23 mouse cellular contexts compared by ENCODE assay signal in the genomic region with DNA sequence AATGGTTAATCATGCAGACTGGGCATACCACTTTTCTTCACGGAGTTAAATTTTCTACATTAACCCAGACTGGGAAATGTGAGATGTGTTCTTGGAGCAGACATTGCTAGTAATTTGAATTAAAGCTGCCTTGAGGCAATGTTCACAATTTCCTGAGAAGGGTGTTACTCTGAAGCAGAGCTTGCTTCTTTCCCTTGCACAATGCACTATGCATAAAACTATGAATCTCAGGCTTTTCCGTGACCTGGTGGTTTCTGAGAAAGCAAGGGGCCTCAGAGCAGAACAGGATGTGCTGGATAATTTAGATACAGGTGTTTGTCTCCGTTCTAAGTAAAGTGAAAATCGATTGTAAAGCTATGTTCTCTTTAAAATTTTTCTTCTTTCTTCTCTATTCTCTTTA.
"Had no signal": no experiment of that assay in that cellular context is flagged by ENCODE, and none has a peak within 500 bp of the region (broad histone marks: within the 10 kb centered on the region; RNA-seq: fewer than 3 reads in every experiment).

No protein-coding gene starts in this region.

- ATAC-seq: intestine, embryonic 15.5 days; liver, postnatal 0 days; lung, postnatal 0 days had no signal

- H3K36me3 ChIP-seq: intestine, embryonic 15.5 days; limb, embryonic 12.5 days; limb, embryonic 15.5 days; neural tube, embryonic 13.5 days had no signal

- H3K9ac ChIP-seq: intestine, embryonic 15.5 days; limb, embryonic 12.5 days; limb, embryonic 15.5 days; liver, embryonic 14.5 days; liver, postnatal 0 days; lung, embryonic 14.5 days; neural tube, embryonic 13.5 days had no signal

- H3K4me1 ChIP-seq: intestine, embryonic 15.5 days; limb, embryonic 12.5 days; limb, embryonic 15.5 days; neural tube, embryonic 13.5 days had no signal

- H3K9me3 ChIP-seq: intestine, embryonic 15.5 days; limb, embryonic 12.5 days; limb, embryonic 15.5 days; neural tube, embryonic 13.5 days had no signal

- DNase-seq: kidney, adult 11 months; kidney, adult 8-10 months; kidney, postnatal 14 days; layer of hippocampus, postnatal 36 days; liver, postnatal 0 days; lung, embryonic 14.5 days; right cerebral cortex, adult 18-20 months; right cerebral cortex, postnatal 14 days; right cerebral cortex, postnatal 4 days; thymus, adult 2 months; thymus, postnatal 14 days; thymus, postnatal 4 days had no signal

- H3K27ac ChIP-seq: intestine, embryonic 15.5 days; left cerebral cortex, adult 2 months; limb, embryonic 12.5 days; limb, embryonic 15.5 days; liver, embryonic 14.5 days; macrophage; neural tube, embryonic 13.5 days; stomach, postnatal 0 days had no signal

- H3K4me2 ChIP-seq: intestine, embryonic 15.5 days; limb, embryonic 12.5 days; limb, embryonic 15.5 days; liver, embryonic 11.5 days; lung, embryonic 14.5 days; neural tube, embryonic 13.5 days had no signal

- H3K4me3 ChIP-seq: intestine, embryonic 15.5 days; left cerebral cortex, adult 2 months; limb, embryonic 12.5 days; limb, embryonic 15.5 days; myocyte; neural tube, embryonic 13.5 days had no signal

- H3K27me3 ChIP-seq: intestine, embryonic 15.5 days; limb, embryonic 12.5 days; limb, embryonic 15.5 days; neural tube, embryonic 13.5 days had no signal
